Mouse (Mus musculus): Measurements from ENCODE around the gene Samd9l.
"Not testable (repeated sequence)": the region's sequence is repeated elsewhere in the genome, so short reads cannot be mapped to it uniquely, and the experiment has no call there.

The Samd9l gene

DNA sequence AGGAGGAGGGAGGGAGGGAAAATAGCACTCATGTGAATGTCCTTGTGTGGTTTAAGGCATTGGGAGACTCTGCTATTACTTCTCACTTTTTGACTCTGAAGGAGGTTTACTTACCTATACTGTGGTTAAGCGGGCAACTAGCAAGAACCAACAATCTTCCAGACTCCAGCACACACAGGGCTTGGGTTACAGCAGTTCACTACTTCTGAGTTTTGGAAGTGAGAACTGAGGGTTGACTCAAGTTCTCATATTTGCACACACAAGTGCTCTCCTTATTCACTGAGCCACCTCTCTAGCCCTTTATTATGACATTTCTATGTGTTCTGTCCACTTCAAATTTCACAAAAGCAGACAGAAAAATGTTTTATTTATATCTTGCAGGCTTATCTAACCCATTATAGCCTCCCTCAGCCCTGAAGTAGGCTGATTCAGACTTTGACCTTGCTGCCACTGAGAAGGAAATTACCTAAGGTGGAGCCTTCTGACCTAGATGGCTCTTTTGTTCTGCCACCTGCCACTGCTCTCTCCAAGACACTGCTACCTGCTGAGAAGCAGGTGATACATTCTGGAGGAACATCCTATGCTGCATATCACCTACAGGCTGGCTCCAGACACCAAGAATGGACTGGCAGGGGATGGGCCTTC, 55.6 kb downstream of the Samd9l start:
- not testable (repeated sequence) for DNase-seq (ENCODE audit: low spot score)

DNA sequence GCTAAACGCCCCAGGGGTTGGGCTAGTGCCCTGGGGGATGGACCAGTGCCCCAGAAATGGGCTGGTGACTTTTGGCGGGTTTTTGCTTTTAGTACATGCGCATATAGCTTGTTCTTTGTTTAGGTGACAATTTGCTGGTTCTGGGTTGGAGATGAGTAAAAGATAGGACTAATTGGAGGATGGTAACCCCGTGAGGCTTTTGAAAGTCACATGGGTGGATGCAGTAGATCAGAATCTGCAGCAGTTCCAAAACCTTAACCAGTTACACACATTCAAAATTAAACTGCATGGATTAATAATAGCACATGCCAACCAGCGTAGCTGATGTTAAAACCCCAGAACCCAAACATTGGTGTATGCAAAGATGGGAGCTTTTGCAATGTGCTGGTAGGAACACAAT, 57.9 kb downstream of the Samd9l start:
- DNase-seq (ENCODE audit: low spot score): no peak

DNA sequence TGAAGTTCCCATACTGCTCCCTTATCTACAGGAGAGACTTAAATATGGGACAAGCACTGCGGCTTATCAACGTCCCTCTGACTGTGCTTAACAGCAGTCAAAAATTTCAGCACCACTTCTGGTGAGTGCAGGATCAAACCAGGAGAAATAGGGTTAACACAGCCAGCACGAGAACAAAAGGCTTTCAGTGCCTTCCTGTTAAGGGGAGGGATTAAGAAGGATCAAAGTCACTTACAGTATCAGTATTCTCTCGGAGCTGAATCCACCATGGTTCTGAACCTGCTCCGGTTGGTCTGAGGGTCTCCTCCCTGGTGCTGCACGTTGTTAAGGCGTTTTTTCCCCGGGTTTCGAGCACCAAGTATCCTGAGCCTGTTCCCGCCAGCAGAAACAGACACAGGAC, 58.4 kb downstream of the Samd9l start:
- not testable (repeated sequence) for DNase-seq (ENCODE audit: low spot score)

DNA sequence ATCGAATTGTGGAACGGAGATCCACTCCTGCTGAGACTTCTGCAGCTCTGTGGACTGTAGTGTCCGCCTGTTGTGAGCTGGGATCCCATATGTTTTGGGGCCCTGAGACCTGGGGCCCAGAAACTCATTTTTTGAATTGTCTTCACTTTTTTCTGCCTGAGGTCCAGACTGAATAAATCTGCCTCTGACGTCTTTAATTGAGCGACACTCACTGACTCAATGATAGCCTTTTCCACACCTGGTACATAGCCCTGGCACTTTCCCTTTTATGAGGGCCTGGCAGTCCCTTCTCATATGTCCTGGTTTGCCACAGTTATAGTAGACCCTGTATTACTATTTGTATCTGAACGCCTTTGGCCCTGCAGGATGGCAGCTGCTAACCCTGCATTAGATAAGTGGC, 60.2 kb downstream of the Samd9l start:
- not testable (repeated sequence) for DNase-seq (ENCODE audit: low spot score)

Data from layer of hippocampus, adult 9-10 months (tissue).